8 mouse cellular contexts compared by ENCODE assay signal in the genomic region with DNA sequence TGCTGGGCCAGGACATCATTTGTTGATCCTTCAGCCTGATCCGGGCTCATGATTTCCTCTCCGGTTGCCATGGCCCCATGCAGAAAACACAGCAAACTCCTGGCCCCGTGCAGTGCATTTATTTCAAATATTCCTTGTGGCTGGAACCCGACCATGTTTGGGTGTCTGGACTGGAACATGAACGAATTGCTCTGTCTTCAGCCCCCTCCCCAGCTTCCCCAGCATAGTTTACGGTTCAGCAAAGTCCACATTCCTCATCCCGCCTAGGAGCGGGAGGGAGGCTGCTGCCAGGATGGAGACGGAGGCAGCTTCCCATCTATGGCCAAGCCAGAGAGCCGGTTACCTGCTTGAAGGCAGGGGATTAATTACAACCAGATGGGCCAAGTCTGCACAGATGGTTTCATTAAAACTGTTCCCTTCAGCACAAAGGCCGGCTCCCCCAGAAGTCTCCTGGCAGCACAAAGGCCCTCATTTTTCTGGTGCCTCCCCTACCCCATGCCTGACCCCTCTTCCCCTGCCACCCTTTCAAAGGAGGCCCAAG.
DNase-seq lines count a peak whose midpoint lies in the region; ATAC-seq lines count a peak whose summit lies in the region.

No protein-coding gene starts in this region.

- H3K27ac ChIP-seq in embryonic facial prominence, embryonic 14.5 days (replicated peaks; ENCODE audit: low read depth, low read length): peak overlapping the region; percentile 86
- peak overlapping the region; percentile 54 for H3K27ac ChIP-seq in hindbrain, embryonic 16.5 days (ENCODE audit: low read depth, low read length)

- peaks cover 57% of the 10 kb centered on the region for H3K4me1 ChIP-seq in embryonic facial prominence, embryonic 14.5 days (ENCODE audit: control insufficient read depth, insufficient read depth, low read length)
- H3K4me1 ChIP-seq in hindbrain, embryonic 16.5 days (ENCODE audit: control insufficient read depth, insufficient read depth, low read depth, low read length): peaks cover 10% of the 10 kb centered on the region

- WGBS in embryonic facial prominence, embryonic 14.5 days: 7% methylated on average over 11 of the region's 11 CpGs
- 15% methylated on average over 11 of the region's 11 CpGs for WGBS in hindbrain, embryonic 16.5 days

- H3K36me3 ChIP-seq in embryonic facial prominence, embryonic 14.5 days (ENCODE audit: control insufficient read depth, insufficient read depth, low read length): peaks cover 10% of the 10 kb centered on the region
- H3K36me3 ChIP-seq in hindbrain, embryonic 16.5 days (ENCODE audit: control insufficient read depth, insufficient read depth, low read length): no peaks in the 10 kb centered on the region

- H3K4me3 ChIP-seq in embryonic facial prominence, embryonic 14.5 days (ENCODE audit: low read depth, low read length): no peak overlapping the region
- H3K4me3 ChIP-seq in hindbrain, embryonic 16.5 days (ENCODE audit: low read length): no peak overlapping the region

- ATAC-seq in embryonic facial prominence, embryonic 14.5 days (ENCODE audit: low read depth): peak; percentile 87
- ATAC-seq in hindbrain, embryonic 16.5 days: peak; percentile 74
- no peak for ATAC-seq in activated CD4-positive, CD25-positive, alpha-beta regulatory T cell, adult 4 months

- peak; percentile 27 for DNase-seq in kidney, adult 18-20 months
- no peak for DNase-seq in kidney, adult 11 months
- peak; percentile 95 for DNase-seq in embryonic facial prominence, embryonic 14.5 days (ENCODE audit: low spot score)
- DNase-seq in lung, postnatal 25 days (ENCODE audit: low spot score): peak; percentile 68
- no peak for DNase-seq in thymus, postnatal 36 days
- no peak for DNase-seq in right cerebral cortex, postnatal 10 days (ENCODE audit: low spot score in 2 of 2)

- H3K9ac ChIP-seq in embryonic facial prominence, embryonic 14.5 days (ENCODE audit: low read depth, low read length): 0 out of 2 replicates have a peak overlapping the region, but pooled peaks have one; percentile 14
- no peak overlapping the region for H3K9ac ChIP-seq in hindbrain, embryonic 16.5 days (ENCODE audit: low read depth, low read length)

- H3K4me2 ChIP-seq in embryonic facial prominence, embryonic 14.5 days (ENCODE audit: low read depth, low read length): peak overlapping the region; percentile 10; the same call in 1 of the 2 replicates
- H3K4me2 ChIP-seq in hindbrain, embryonic 16.5 days (ENCODE audit: low read length): no peak overlapping the region

- H3K9me3 ChIP-seq in embryonic facial prominence, embryonic 14.5 days (ENCODE audit: control insufficient read depth, low read length): no peaks in the 10 kb centered on the region
- no peaks in the 10 kb centered on the region for H3K9me3 ChIP-seq in hindbrain, embryonic 16.5 days (ENCODE audit: control insufficient read depth, low read length)

- H3K27me3 ChIP-seq in embryonic facial prominence, embryonic 14.5 days (replicated peaks; ENCODE audit: control insufficient read depth, insufficient read depth, low read length): no peaks in the 10 kb centered on the region
- no peaks in the 10 kb centered on the region for H3K27me3 ChIP-seq in hindbrain, embryonic 16.5 days (replicated peaks; ENCODE audit: control insufficient read depth, insufficient read depth, low read length)

Comparison
In these comparisons a context has a peak if more than half of its experiments do, and no peak if none do; other contexts are left out.
1. DNase-seq: peak in kidney, adult 18-20 months (single experiment), embryonic facial prominence, embryonic 14.5 days (single experiment) and lung, postnatal 25 days (single experiment); none in kidney, adult 11 months (single experiment), thymus, postnatal 36 days (0 of 2) and right cerebral cortex, postnatal 10 days (0 of 2).